Mouse (Mus musculus): ENCODE measurements around the gene Gm8453.
"Not testable (repeated sequence)": the region's sequence is repeated elsewhere in the genome, so short reads cannot be mapped to it uniquely, and the experiment has no call there.

Gene Gm8453

GRCm38 (mm10) chr7:22229384-22229783 is at the start of gene Gm8453:
Gene Gm8453, minus strand, starts transcription at chr7:22229484.
- not testable (repeated sequence) for DNase-seq

DNA sequence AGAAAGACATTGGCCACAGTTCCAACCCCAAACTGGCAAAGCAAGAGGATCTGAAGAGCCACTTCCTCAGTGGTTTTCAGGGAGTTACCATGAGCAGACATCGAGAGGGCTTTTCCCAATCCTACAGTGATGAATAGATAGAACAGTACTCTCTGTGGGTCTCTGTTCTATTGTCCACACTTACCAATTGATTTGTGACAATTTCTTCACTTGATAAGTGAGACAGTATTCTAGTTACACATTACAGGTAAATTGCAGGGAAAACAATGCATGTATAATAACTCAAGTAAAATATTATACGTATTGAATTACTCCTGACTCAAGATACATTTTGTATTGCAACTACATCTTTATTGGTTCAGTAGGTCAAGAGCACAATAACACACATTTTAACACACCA is 28.1 kb downstream of the Gm8453 start, which contains the start of gene Gm8653:
Gene Gm8653, minus strand, starts transcription at position 101 of the 400 bp plus-strand sequence.
- not testable (repeated sequence) for DNase-seq

DNA sequence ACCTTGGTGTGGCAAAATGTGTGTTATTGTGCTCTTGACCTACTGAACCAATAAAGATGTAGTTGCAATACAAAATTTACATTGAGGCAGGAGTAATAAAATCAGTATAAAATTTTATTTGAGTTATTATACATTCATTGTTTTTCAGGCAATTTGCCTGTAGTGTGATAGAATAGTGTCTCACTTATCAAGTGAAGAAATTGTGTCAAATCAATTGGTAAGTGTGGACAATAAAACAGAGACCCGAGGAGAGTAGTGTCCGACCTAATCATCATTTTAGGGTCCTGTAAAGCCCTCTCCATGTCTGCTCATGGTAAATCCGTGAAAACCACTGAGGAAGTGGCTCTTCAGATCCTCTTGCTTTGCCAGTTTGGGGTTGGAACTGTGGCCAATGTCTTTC is 40.2 kb downstream of the Gm8453 start, which contains the start of gene Vmn1r143:
Gene Vmn1r143, plus strand, starts transcription at position 301 of the 400 bp plus-strand sequence.
- not testable (repeated sequence) for DNase-seq
